Mouse (Mus musculus) lung, postnatal 4 days (tissue): ENCODE results near the gene Wnk2.

Source experiments
- DNase-seq, 2 experiments: peaks; one replicate each; pipeline ENCODE4 v3.0.0; 2021

The Wnk2 gene

GRCm38 (mm10) chr13:49147858-49148226 is at the start of gene Wnk2:
Wnk2 (minus strand) TSS chr13:49148014.
- peak; percentile 70 to 74 for DNase-seq

DNA sequence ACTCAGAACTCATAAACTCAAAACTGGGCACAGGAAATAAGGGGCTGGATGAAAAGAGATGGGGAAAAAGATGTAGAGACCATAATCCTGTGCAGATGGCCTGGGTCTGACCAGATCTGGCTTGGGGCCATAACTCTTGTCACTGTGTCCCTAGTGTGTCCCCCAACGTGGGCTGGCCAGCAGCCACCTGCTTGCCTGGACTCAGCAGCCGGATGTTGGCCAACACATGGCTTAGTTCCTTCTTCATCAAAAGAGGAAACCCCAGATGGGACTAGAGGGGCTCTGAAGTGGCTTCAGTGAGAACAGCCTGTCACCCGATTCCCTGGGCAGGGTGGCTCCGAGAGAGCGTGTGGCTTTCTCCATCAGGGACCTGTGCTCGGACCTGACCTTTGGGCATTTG is 49.0 kb upstream of the Wnk2 start:
- DNase-seq = peak; percentile 28 to 54

DNA sequence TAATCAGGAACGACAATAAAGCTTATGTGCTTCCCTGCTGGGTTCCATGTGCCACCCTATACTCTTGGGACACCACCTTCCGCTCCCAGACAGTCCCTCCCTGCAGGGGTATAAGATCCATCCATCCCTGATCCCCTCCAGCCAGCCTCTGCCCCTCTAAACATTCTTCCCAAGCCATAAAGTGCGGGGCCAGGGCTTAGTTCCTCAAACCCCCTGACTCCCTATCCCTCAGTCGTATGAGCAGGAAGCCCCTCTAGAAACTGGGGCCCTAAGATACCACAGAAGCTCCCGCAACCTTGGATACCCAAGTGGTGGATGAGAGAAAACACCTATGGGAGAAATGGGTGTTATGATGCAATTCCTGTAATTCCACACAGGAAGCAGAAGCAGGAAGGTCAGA is 48.4 kb upstream of the Wnk2 start:
- DNase-seq = no peak

GRCm38 (mm10) chr13:49195651-49196050 is 47.8 kb upstream of the Wnk2 start:
- DNase-seq = no peak

GRCm38 (mm10) chr13:49194811-49195210 is 47.0 kb upstream of the Wnk2 start:
- DNase-seq = no peak

DNA sequence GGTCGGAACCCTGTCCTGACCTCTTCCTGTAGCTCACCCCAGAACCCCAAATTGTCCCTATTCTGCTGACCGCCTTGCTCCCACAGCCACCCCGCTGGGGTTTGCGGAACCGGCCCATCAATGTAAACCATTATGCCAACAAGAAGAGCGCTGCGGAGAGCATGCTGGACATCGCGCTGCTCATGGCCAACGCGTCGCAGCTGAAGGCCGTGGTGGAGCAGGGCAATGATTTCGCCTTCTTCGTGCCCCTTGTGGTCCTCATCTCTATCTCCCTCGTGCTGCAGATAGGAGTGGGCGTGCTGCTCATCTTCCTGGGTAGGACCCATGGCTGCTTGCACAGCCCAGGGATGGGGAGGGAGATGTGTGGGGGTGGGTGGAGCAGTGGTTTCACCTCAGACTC is 45.8 kb upstream of the Wnk2 start:
- DNase-seq = no peak

GRCm38 (mm10) chr13:49192156-49192855 is 44.5 kb upstream of the Wnk2 start:
- no peak for DNase-seq

DNA sequence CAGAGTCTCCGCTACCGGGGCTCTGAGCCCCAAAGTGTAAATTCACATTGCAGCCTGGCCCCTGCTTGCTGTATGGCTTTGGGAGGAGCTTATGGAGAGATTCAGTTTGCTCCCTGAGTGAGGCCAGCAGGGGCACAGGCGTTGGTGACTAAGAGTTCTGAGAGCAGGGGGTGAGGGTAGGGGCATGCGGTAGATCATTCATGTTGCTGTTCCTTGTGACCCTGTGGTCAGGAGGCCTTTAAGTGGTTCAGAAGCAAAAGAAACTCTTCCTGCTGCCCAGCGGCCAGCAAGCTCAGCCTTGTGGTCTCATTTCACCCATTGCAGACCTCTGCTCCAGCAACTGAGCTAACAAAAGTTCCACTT is 43.8 kb upstream of the Wnk2 start:
- no peak for DNase-seq

DNA sequence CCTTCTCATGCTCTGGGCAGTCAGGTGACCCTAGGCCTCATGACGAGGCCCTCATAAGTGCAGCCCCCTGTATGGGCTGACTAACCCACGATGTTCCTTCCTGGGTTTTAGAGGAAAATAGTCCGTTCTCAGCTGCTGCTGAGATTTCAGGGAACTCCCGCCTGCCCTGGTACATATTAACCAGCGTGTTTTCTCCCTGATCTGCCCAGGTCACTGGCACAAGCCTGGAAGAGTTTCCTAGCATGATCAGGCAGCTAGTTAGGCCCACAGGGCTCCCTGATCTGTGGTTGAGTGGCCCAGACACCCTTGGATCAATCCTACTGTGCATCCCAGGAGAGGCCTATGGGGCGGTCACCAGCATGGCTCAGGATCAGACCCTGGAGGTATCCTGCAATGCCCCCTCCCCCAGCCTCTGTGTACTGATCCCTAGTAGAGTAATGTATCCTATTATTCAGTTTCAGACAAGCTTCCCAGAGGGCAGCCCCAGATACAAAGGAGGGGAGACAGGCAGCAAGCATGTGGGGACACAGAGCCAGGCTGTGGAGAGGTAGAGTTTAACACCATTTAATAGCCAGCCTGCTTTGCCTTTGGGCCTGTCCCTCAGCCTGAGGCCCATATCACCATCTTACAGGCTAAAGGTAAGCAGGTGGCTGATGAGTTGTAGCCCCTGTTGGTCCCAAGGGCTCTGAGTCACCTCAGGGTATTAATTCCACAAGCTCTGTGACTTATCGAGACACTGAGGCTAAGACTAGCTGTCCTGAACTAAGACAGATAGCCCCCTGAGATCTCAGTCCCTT is 43.3 kb upstream of the Wnk2 start:
- no peak for DNase-seq

DNA sequence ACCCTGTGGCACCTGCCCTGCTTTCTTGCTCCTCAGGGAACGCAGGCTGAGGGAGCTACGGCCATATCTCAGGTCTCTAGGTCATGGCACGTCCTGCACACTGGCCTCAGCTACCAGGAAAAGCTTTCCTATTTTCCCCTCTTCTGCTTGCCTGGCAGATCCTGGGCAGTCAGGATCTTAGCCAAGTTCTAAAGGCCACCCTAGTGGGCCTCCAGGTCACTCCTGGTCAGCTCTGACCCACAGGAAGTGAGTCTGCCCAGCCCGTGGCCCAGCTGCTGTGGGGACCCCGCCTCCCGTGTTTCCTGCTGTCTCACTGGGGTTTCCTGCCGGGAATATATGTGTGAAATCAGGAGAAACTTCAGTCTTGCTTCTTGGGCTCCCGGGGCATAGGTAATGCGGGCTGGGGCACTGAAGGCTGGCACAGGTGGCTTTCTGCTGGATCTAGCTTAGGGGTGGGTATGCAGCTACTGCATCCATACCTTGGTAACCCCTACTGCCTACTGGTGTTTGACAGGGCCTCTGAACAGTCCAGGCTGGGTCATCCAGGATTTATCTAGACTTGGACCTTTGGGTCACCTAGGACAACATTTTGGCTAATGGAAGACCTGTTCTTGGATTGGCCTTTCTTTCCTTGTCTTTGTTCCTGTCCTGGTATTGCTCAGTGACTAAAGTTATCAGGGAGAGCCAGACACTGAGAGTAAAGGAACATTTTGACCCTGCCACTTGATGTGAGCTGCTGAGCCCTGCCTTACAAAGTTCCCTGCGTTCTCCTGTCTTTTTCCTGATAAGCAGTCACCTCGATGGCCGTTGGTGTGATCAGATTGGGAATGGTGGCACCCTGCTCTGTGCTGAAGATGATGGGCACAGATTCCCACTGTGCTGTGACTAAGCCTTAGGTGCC is 42.4 kb upstream of the Wnk2 start:
- peak; percentile 68 to 81 for DNase-seq

- no peak for DNase-seq
These were observed 41.1 kb upstream of the Wnk2 start for GRCm38 (mm10) chr13:49188966-49189360.

DNA sequence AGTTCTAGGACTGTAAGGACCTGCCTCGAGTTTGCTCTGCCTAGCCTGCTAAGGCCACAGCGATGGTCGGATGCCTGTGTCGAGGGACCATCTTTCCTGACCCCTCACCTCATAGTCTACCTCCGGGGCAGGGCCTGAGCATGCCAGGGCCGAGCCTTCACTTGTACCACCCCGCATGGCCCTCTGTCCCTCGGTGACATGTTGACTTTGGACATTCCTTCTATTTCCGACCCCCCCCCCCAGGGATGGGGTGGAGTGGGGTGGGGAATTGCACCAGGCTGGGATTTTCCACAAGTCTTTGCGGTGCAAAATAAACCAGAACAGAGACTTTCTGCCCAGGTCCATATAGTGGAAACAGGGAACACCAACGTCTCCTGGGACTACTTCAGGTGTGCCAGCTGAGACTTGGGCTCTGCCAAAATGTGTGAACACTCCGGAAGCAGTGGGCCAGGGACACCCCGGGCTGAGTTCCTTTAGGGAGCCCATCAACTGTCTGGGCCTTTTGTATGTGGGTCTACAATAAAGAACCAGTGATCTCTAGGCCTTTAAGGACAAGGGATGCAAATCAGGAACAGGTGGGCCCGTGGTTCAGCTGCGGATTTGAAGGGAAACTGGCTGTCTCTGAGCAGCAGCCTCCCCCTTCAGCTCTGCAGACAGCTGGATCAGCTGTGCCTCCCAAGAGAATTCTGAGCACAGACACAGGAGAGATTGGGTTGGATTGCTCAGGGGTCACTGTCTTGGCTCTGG is 40.6 kb upstream of the Wnk2 start:
- no peak for DNase-seq

DNA sequence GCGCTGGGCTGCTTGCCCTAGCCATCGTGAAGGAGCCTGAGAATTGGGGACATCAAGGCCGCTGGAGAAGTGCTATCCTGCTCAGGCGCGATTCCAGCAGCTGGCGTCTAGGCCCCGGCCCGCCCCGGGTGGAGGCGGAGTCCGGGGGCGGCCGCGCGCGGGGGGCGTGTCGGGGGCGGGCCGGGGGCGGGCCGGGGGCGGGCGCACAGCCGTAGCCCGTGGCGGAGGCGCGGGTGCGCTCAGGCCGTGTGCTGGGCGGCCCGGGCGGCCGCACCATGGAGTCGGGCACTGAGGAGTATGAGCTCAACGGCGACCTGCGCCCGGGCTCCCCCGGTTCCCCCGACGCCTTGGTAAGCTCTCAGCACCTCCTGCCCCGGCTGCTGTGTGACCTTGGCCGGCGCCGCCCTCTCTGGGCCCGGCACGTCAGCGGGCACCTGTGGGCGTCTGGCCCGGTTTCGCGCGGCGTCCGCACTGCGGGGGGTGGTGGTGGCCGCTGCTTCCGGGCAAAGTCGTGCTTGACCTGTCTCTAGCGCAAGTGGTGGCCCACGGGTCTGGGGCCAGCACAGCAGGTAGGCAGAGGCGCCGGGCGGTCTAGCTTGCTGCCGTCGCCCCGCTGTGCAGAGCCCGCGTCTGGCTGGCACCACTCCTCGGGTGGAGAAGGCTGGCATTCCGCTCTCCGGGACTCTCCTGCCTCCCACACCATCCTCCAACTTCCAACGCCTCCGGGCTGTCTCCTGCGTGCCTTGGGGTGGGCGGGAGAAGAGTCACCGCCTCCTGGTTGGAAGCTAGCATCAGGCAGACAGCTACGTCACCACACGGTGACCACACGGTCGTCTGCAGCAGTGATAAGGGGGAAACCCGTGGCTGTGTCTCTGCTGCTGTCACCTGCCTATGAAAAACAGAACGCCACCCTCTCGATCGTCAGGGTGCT is 39.7 kb upstream of the Wnk2 start, which contains the start of gene Ninj1:
Ninj1 (plus strand) TSS at position 198 of the 931 bp plus-strand sequence.
- DNase-seq = peak; percentile 86 to 90

GRCm38 (mm10) chr13:49186798-49187287 is 39.0 kb upstream of the Wnk2 start:
- no peak for DNase-seq

- no peak for DNase-seq
These were observed 35.8 kb upstream of the Wnk2 start for GRCm38 (mm10) chr13:49183646-49184045.

- DNase-seq = no peak
These were observed 35.3 kb upstream of the Wnk2 start for GRCm38 (mm10) chr13:49183161-49183560.

- peak in 1 of 2 experiments; percentile 21 for DNase-seq
These were observed 33.7 kb upstream of the Wnk2 start for GRCm38 (mm10) chr13:49181411-49181984.

GRCm38 (mm10) chr13:49180691-49181090 is 32.9 kb upstream of the Wnk2 start:
- DNase-seq = no peak

DNA sequence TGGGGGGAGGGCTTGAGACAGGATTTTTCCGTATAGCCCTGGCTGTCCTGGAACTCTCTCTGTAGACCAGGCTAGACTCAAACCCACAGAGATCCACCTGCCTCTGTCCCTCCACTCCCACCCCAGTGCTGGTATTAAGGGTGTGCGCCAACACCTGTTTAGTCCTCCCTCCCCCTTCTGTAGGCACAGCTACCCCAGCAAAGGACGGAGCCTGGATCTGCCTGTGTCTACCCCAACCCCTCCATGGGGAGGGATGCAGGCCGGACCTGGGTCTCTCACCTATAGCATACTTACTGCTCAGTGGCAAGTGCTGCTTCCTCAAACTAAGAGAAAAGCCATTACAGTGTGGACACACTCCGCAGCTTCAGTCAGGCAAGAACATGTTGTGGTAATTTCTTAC is 32.5 kb upstream of the Wnk2 start:
- DNase-seq = peak in 1 of 2 experiments; percentile 16

DNA sequence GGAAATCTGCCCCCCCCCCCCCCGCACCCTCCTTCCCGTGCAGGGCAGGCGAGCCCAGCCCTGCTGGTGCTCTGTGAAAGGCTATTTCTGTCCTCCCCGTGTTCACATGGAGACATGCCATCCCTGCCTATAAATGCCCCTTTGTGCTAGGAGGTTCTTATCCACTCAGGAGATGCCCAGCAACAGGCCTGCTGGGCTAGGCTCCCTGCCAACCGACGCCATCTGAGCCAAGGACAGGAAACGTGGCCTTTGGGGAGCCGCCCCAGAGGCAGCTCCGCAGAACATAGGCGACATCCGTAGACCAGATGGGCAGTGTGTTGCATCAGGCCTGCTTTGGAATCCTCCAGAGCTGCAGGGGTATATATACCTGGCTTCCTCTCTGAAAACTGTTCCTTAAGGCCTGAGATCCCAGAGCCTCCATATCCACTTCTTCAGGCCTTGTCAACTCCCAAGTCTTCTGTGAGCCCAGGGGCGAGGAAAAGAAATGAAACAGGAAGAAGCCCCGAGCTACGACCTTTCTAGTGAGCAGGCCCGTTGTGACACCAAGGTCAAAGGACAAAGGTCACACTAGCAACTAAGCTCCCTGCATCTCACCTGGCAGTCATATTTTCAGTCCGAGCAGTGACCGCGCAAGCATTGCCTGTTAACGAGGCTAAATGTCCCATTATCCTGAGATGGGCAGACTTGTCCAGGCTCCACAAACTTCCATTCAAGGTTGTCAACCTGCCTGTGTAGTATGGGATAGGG is 31.2 kb upstream of the Wnk2 start:
- DNase-seq = peak; percentile 79 to 88
